Comparison of ENCODE assay signal across 21 mouse cellular contexts in genomic region chr8:10875170-10875569, GRCm38 (mm10).
DNase-seq lines count a peak whose midpoint lies in the region; ATAC-seq and TF ChIP-seq lines count a peak whose summit lies in the region.
"Had no signal": no experiment of that assay in that cellular context is flagged by ENCODE, and none has a peak within 500 bp of the region (broad histone marks: within the 10 kb centered on the region; RNA-seq: fewer than 3 reads in every experiment).

No protein-coding gene starts in this region.

- peaks cover 17% of the 10 kb centered on the region; the same call in 1 of the 2 replicates for H3K4me1 ChIP-seq in forebrain, postnatal 0 days (ENCODE audit: insufficient read depth)
- H3K4me1 ChIP-seq in forebrain, embryonic 14.5 days (ENCODE audit: control insufficient read depth, insufficient read depth, low read length) = peaks cover 14% of the 10 kb centered on the region; the same call in 1 of the 2 replicates
- peaks cover 9% of the 10 kb centered on the region; the same call in 1 of the 2 replicates for H3K4me1 ChIP-seq in hindbrain, postnatal 0 days (ENCODE audit: insufficient read depth, low read length)
- H3K4me1 ChIP-seq in hindbrain, embryonic 11.5 days (replicated peaks; ENCODE audit: control insufficient read depth, insufficient read depth, low read length) = no peaks in the 10 kb centered on the region
- H3K4me1 ChIP-seq in neural tube, embryonic 13.5 days (replicated peaks) = peaks cover 18% of the 10 kb centered on the region
- H3K4me1 ChIP-seq: embryonic facial prominence, embryonic 10.5 days; heart, embryonic 10.5 days had no signal

- no peak for DNase-seq in forebrain, postnatal 0 days
- no peak for DNase-seq in forebrain, embryonic 14.5 days (ENCODE audit: low spot score)
- peak; percentile 36 for DNase-seq in hindbrain, postnatal 0 days (ENCODE audit: low spot score)
- no peak for DNase-seq in hindbrain, embryonic 11.5 days (ENCODE audit: low spot score)
- DNase-seq in neural tube, embryonic 10.5 days (ENCODE audit: extremely low spot score, low spot score) = no peak
- no peak for DNase-seq in gastrocnemius, postnatal 14 days
- DNase-seq: adrenal gland, postnatal 14 days; cerebellum, adult 2 months; cerebellum, postnatal 10 days; gastrocnemius, adult 2 months; heart, adult 18-20 months; heart, postnatal 10 days; kidney, adult 11 months had no signal

- intact Hi-C loops in gastrocnemius, postnatal 14 days (cut with DNase I; ENCODE audit: low total_unique reads) = no loop called here

- H3K27ac ChIP-seq in forebrain, postnatal 0 days (ENCODE audit: low read depth, low read length) = no peak overlapping the region
- no peak overlapping the region for H3K27ac ChIP-seq in forebrain, embryonic 14.5 days (ENCODE audit: low read depth, low read length)
- no peak overlapping the region for H3K27ac ChIP-seq in hindbrain, postnatal 0 days
- H3K27ac ChIP-seq in hindbrain, embryonic 11.5 days (ENCODE audit: low read depth, low read length) = no peak overlapping the region
- no peak overlapping the region for H3K27ac ChIP-seq in neural tube, embryonic 13.5 days (replicated peaks)
- H3K27ac ChIP-seq: embryonic facial prominence, embryonic 10.5 days; forebrain, embryonic 10.5 days; gastrocnemius, adult 2 months; heart, embryonic 10.5 days had no signal

- no peak for TF ChIP-seq CTCF in forebrain, postnatal 0 days (IDR thresholded peaks at IDR 0.05; ENCODE audit: low read depth)
- no peak for TF ChIP-seq CTCF in hindbrain, postnatal 0 days (IDR thresholded peaks at IDR 0.05; ENCODE audit: low read depth)

- no peaks in the 10 kb centered on the region for H3K9me3 ChIP-seq in forebrain, postnatal 0 days (ENCODE audit: low read length)
- H3K9me3 ChIP-seq in forebrain, embryonic 14.5 days (replicated peaks; ENCODE audit: control insufficient read depth, low read length) = no peaks in the 10 kb centered on the region
- H3K9me3 ChIP-seq in hindbrain, postnatal 0 days (ENCODE audit: low read length) = no peaks in the 10 kb centered on the region
- no peaks in the 10 kb centered on the region for H3K9me3 ChIP-seq in hindbrain, embryonic 11.5 days (ENCODE audit: control insufficient read depth, low read length)
- H3K9me3 ChIP-seq in neural tube, embryonic 13.5 days = no peaks in the 10 kb centered on the region
- H3K9me3 ChIP-seq: embryonic facial prominence, embryonic 10.5 days; forebrain, embryonic 10.5 days; heart, embryonic 10.5 days had no signal

- ATAC-seq in forebrain, postnatal 0 days = peak; percentile 27; the same call in 1 of the 2 replicates
- ATAC-seq in forebrain, embryonic 14.5 days = no peak
- peak; percentile 29; the same call in 1 of the 2 replicates for ATAC-seq in hindbrain, postnatal 0 days
- ATAC-seq in hindbrain, embryonic 11.5 days (ENCODE audit: low FRiP score) = no peak
- peak; percentile 63; the same call in 1 of the 2 replicates for ATAC-seq in neural tube, embryonic 13.5 days (ENCODE audit: low read depth)
- ATAC-seq in erythroblast, adult 5-6 weeks (replicated peaks; ENCODE audit: low FRiP score, poor library complexity, severe bottlenecking) = no peak
- ATAC-seq: activated CD4-positive, CD25-positive, alpha-beta regulatory T cell, adult 4 months; Patski had no signal

- no peak overlapping the region for H3K9ac ChIP-seq in forebrain, postnatal 0 days
- no peak overlapping the region for H3K9ac ChIP-seq in forebrain, embryonic 14.5 days (ENCODE audit: low read length)
- H3K9ac ChIP-seq in hindbrain, postnatal 0 days (replicated peaks; ENCODE audit: low read length) = no peak overlapping the region
- H3K9ac ChIP-seq in hindbrain, embryonic 11.5 days (ENCODE audit: low read depth, low read length) = no peak overlapping the region
- no peak overlapping the region for H3K9ac ChIP-seq in neural tube, embryonic 13.5 days

- H3K27me3 ChIP-seq in forebrain, postnatal 0 days (ENCODE audit: insufficient read depth, low read length) = no peaks in the 10 kb centered on the region
- no peaks in the 10 kb centered on the region for H3K27me3 ChIP-seq in forebrain, embryonic 14.5 days (replicated peaks; ENCODE audit: control insufficient read depth, insufficient read depth, low read length)
- H3K27me3 ChIP-seq in hindbrain, postnatal 0 days (ENCODE audit: insufficient read depth, low read length) = no peaks in the 10 kb centered on the region
- H3K27me3 ChIP-seq in hindbrain, embryonic 11.5 days (ENCODE audit: control insufficient read depth, insufficient read depth, low read length) = no peaks in the 10 kb centered on the region
- H3K27me3 ChIP-seq in neural tube, embryonic 13.5 days = no peaks in the 10 kb centered on the region
- H3K27me3 ChIP-seq: Patski had no signal

- WGBS in forebrain, postnatal 0 days = 61% methylated on average over 6 of the region's 6 CpGs
- 78% methylated on average over 6 of the region's 6 CpGs for WGBS in forebrain, embryonic 14.5 days
- WGBS in hindbrain, postnatal 0 days = 54% methylated on average over 6 of the region's 6 CpGs
- 79% methylated on average over 6 of the region's 6 CpGs for WGBS in hindbrain, embryonic 11.5 days
- 51% methylated on average over 6 of the region's 6 CpGs for WGBS in neural tube, embryonic 13.5 days

- H3K36me3 ChIP-seq in forebrain, postnatal 0 days (ENCODE audit: insufficient read depth) = no peaks in the 10 kb centered on the region
- no peaks in the 10 kb centered on the region for H3K36me3 ChIP-seq in forebrain, embryonic 14.5 days (ENCODE audit: control insufficient read depth, insufficient read depth, low read length)
- no peaks in the 10 kb centered on the region for H3K36me3 ChIP-seq in hindbrain, postnatal 0 days (ENCODE audit: insufficient read depth, low read length)
- H3K36me3 ChIP-seq in hindbrain, embryonic 11.5 days (ENCODE audit: control insufficient read depth, insufficient read depth, low read length) = no peaks in the 10 kb centered on the region
- no peaks in the 10 kb centered on the region for H3K36me3 ChIP-seq in neural tube, embryonic 13.5 days
- H3K36me3 ChIP-seq: embryonic facial prominence, embryonic 10.5 days; forebrain, embryonic 10.5 days; heart, embryonic 10.5 days had no signal

- no peak overlapping the region for H3K4me3 ChIP-seq in forebrain, postnatal 0 days (ENCODE audit: low read depth, low read length)
- H3K4me3 ChIP-seq in forebrain, embryonic 14.5 days (ENCODE audit: low read depth, low read length) = no peak overlapping the region
- H3K4me3 ChIP-seq in hindbrain, postnatal 0 days (ENCODE audit: low read length) = no peak overlapping the region
- no peak overlapping the region for H3K4me3 ChIP-seq in hindbrain, embryonic 11.5 days (ENCODE audit: low read depth, low read length)
- H3K4me3 ChIP-seq in neural tube, embryonic 13.5 days = no peak overlapping the region
- H3K4me3 ChIP-seq: embryonic facial prominence, embryonic 10.5 days; erythroblast, embryonic 14.5 days; forebrain, embryonic 10.5 days; gastrocnemius, adult 2 months; heart, embryonic 10.5 days had no signal

- no peak overlapping the region for H3K4me2 ChIP-seq in forebrain, postnatal 0 days (ENCODE audit: low read depth)
- H3K4me2 ChIP-seq in forebrain, embryonic 14.5 days (ENCODE audit: low read length) = no peak overlapping the region
- no peak overlapping the region for H3K4me2 ChIP-seq in hindbrain, postnatal 0 days (ENCODE audit: low read depth, low read length)
- no peak overlapping the region for H3K4me2 ChIP-seq in hindbrain, embryonic 11.5 days (replicated peaks; ENCODE audit: low read depth, low read length)
- no peak overlapping the region for H3K4me2 ChIP-seq in neural tube, embryonic 13.5 days

Comparison
In these comparisons a context has a peak if more than half of its experiments do, and no peak if none do; other contexts are left out.
1. ATAC-seq: peak in forebrain, postnatal 0 days (single experiment), hindbrain, postnatal 0 days (single experiment) and neural tube, embryonic 13.5 days (single experiment); none in forebrain, embryonic 14.5 days (single experiment), hindbrain, embryonic 11.5 days (single experiment) and erythroblast, adult 5-6 weeks (single experiment).